Mouse (Mus musculus): ENCODE results near the gene Ago1. TPM values are rescaled to one million over a fixed set of nuclear protein-coding genes. Genes with fewer than 3 reads are reported as not detected.
A peak's percentile ranks its signal among the peaks of the same experiment; 100 is the strongest.

The Ago1 gene
- 14.9 and 16.1 TPM in 2 replicates for polyA plus RNA-seq (2015; fragmentation: Nextera tagmentation; extraction: Ambion mirVana)

GRCm38 (mm10) chr4:126468285-126468901 lies at the start of gene Ago1:
Ago1 (minus strand) TSS chr4:126468583.
- peak; percentile 86 for ATAC-seq

GRCm38 (mm10) chr4:126512308-126513066 lies 44.1 kb upstream of the Ago1 start:
- no peak for ATAC-seq
- Histone ChIP-seq H3K9ac (replicated peaks; ENCODE audit: low read depth, low read length) (no peak overlapping the region), H3K9me3 (ENCODE audit: control insufficient read depth, low read length) (no peaks in the 10 kb centered on the region), H3K4me2 (ENCODE audit: low read length) (no peak overlapping the region), H3K4me1 (replicated peaks; ENCODE audit: control insufficient read depth, insufficient read depth, low read length) (no peaks in the 10 kb centered on the region), H3K4me3 (replicated peaks; ENCODE audit: low read length) (no peak overlapping the region), H3K27me3 (replicated peaks; ENCODE audit: control insufficient read depth, insufficient read depth, low read length) (no peaks in the 10 kb centered on the region), H3K36me3 (ENCODE audit: control insufficient read depth, insufficient read depth) (peaks cover 19% of the 10 kb centered on the region; the same call in 1 of the 2 replicates), H3K27ac (ENCODE audit: low read length) (no peak overlapping the region)
- WGBS, result 90% methylated on average over 6 of the region's 6 CpGs

More at GRCm38 (mm10) chr4:126468285-126468901, at the start of gene Ago1:
- peaks cover 43% of the 10 kb centered on the region for H3K4me1 ChIP-seq (replicated peaks; ENCODE audit: control insufficient read depth, insufficient read depth, low read length)
- H3K4me2 ChIP-seq (ENCODE audit: low read length), result peak within 1 kb of the TSS; percentile 80
- peak within 1 kb of the TSS; percentile 98 for H3K27ac ChIP-seq (ENCODE audit: low read length)
- no peaks in the 10 kb centered on the region for H3K9me3 ChIP-seq (ENCODE audit: control insufficient read depth, low read length)
- WGBS, result under 1% methylated on average over 52 of the region's 55 CpGs
- H3K4me3 ChIP-seq (replicated peaks; ENCODE audit: low read length), result peak within 1 kb of the TSS; percentile 96
- H3K9ac ChIP-seq (replicated peaks; ENCODE audit: low read depth, low read length), result peak within 1 kb of the TSS; percentile 99
- H3K27me3 ChIP-seq (replicated peaks; ENCODE audit: control insufficient read depth, insufficient read depth, low read length), result no peaks in the 10 kb centered on the region
- no peaks in the 10 kb centered on the region for H3K36me3 ChIP-seq (ENCODE audit: control insufficient read depth, insufficient read depth)

- ATAC-seq, result no peak
- Histone ChIP-seq H3K27me3 (replicated peaks; ENCODE audit: control insufficient read depth, insufficient read depth, low read length) (no peaks in the 10 kb centered on the region), H3K27ac (ENCODE audit: low read length) (no peak overlapping the region), H3K9me3 (ENCODE audit: control insufficient read depth, low read length) (no peaks in the 10 kb centered on the region), H3K4me1 (replicated peaks; ENCODE audit: control insufficient read depth, insufficient read depth, low read length) (no peaks in the 10 kb centered on the region), H3K4me3 (replicated peaks; ENCODE audit: low read length) (no peak overlapping the region), H3K4me2 (ENCODE audit: low read length) (no peak overlapping the region), H3K9ac (replicated peaks; ENCODE audit: low read depth, low read length) (no peak overlapping the region), H3K36me3 (ENCODE audit: control insufficient read depth, insufficient read depth) (peaks cover 25% of the 10 kb centered on the region; the same call in 1 of the 2 replicates)
- WGBS, result 85% methylated on average over 5 of the region's 5 CpGs
Observed at GRCm38 (mm10) chr4:126511013-126511412, 42.6 kb upstream of the Ago1 start.

- 98% methylated on average over 2 of the region's 2 CpGs for WGBS
- H3K36me3 ChIP-seq (ENCODE audit: control insufficient read depth, insufficient read depth), result peaks cover 21% of the 10 kb centered on the region; the same call in 1 of the 2 replicates
- no peak for ATAC-seq
- no peaks in the 10 kb centered on the region for H3K4me1 ChIP-seq (replicated peaks; ENCODE audit: control insufficient read depth, insufficient read depth, low read length)
- H3K27ac ChIP-seq (ENCODE audit: low read length), result no peak overlapping the region
- no peaks in the 10 kb centered on the region for H3K27me3 ChIP-seq (replicated peaks; ENCODE audit: control insufficient read depth, insufficient read depth, low read length)
- no peaks in the 10 kb centered on the region for H3K9me3 ChIP-seq (ENCODE audit: control insufficient read depth, low read length)
- no peak overlapping the region for H3K9ac ChIP-seq (replicated peaks; ENCODE audit: low read depth, low read length)
- no peak overlapping the region for H3K4me3 ChIP-seq (replicated peaks; ENCODE audit: low read length)
- no peak overlapping the region for H3K4me2 ChIP-seq (ENCODE audit: low read length)
Observed at GRCm38 (mm10) chr4:126509072-126509471, 40.7 kb upstream of the Ago1 start.

GRCm38 (mm10) chr4:126508110-126508899 lies 39.9 kb upstream of the Ago1 start:
- 73% methylated on average over 14 of the region's 14 CpGs for WGBS
- H3K27ac ChIP-seq (ENCODE audit: low read length), result no peak overlapping the region
- H3K27me3 ChIP-seq (replicated peaks; ENCODE audit: control insufficient read depth, insufficient read depth, low read length), result no peaks in the 10 kb centered on the region
- ATAC-seq, result no peak
- no peaks in the 10 kb centered on the region for H3K9me3 ChIP-seq (ENCODE audit: control insufficient read depth, low read length)
- no peaks in the 10 kb centered on the region for H3K4me1 ChIP-seq (replicated peaks; ENCODE audit: control insufficient read depth, insufficient read depth, low read length)
- H3K4me3 ChIP-seq (replicated peaks; ENCODE audit: low read length), result no peak overlapping the region
- H3K36me3 ChIP-seq (ENCODE audit: control insufficient read depth, insufficient read depth), result peaks cover 21% of the 10 kb centered on the region; the same call in 1 of the 2 replicates
- H3K4me2 ChIP-seq (ENCODE audit: low read length), result no peak overlapping the region
- no peak overlapping the region for H3K9ac ChIP-seq (replicated peaks; ENCODE audit: low read depth, low read length)

- H3K9me3 ChIP-seq (ENCODE audit: control insufficient read depth, low read length), result no peaks in the 10 kb centered on the region
- H3K27me3 ChIP-seq (replicated peaks; ENCODE audit: control insufficient read depth, insufficient read depth, low read length), result no peaks in the 10 kb centered on the region
- H3K36me3 ChIP-seq (ENCODE audit: control insufficient read depth, insufficient read depth), result peaks cover 15% of the 10 kb centered on the region; the same call in 1 of the 2 replicates
- H3K4me3 ChIP-seq (replicated peaks; ENCODE audit: low read length), result no peak overlapping the region
- no peak overlapping the region for H3K27ac ChIP-seq (ENCODE audit: low read length)
- ATAC-seq, result no peak
- H3K9ac ChIP-seq (replicated peaks; ENCODE audit: low read depth, low read length), result no peak overlapping the region
- H3K4me1 ChIP-seq (replicated peaks; ENCODE audit: control insufficient read depth, insufficient read depth, low read length), result no peaks in the 10 kb centered on the region
- WGBS, result 57% methylated on average over 8 of the region's 8 CpGs
- no peak overlapping the region for H3K4me2 ChIP-seq (ENCODE audit: low read length)
Observed at GRCm38 (mm10) chr4:126502977-126503309, 34.6 kb upstream of the Ago1 start.

- Histone ChIP-seq H3K27ac (ENCODE audit: low read length) (no peak overlapping the region), H3K4me1 (replicated peaks; ENCODE audit: control insufficient read depth, insufficient read depth, low read length) (no peaks in the 10 kb centered on the region), H3K4me3 (replicated peaks; ENCODE audit: low read length) (no peak overlapping the region), H3K36me3 (ENCODE audit: control insufficient read depth, insufficient read depth) (peaks cover 15% of the 10 kb centered on the region), H3K4me2 (ENCODE audit: low read length) (no peak overlapping the region), H3K27me3 (replicated peaks; ENCODE audit: control insufficient read depth, insufficient read depth, low read length) (no peaks in the 10 kb centered on the region), H3K9ac (replicated peaks; ENCODE audit: low read depth, low read length) (no peak overlapping the region), H3K9me3 (ENCODE audit: control insufficient read depth, low read length) (no peaks in the 10 kb centered on the region)
- WGBS, result 60% methylated on average over 6 of the region's 6 CpGs
- no peak for ATAC-seq
Observed at GRCm38 (mm10) chr4:126502141-126502976, 34.0 kb upstream of the Ago1 start.

- WGBS, result 89% methylated on average over 1 of the region's 1 CpGs
- H3K4me1 ChIP-seq (replicated peaks; ENCODE audit: control insufficient read depth, insufficient read depth, low read length), result no peaks in the 10 kb centered on the region
- no peak for ATAC-seq
- H3K4me2 ChIP-seq (ENCODE audit: low read length), result no peak overlapping the region
- H3K9me3 ChIP-seq (ENCODE audit: control insufficient read depth, low read length), result no peaks in the 10 kb centered on the region
- peaks cover 19% of the 10 kb centered on the region for H3K36me3 ChIP-seq (ENCODE audit: control insufficient read depth, insufficient read depth)
- no peak overlapping the region for H3K4me3 ChIP-seq (replicated peaks; ENCODE audit: low read length)
- no peaks in the 10 kb centered on the region for H3K27me3 ChIP-seq (replicated peaks; ENCODE audit: control insufficient read depth, insufficient read depth, low read length)
- no peak overlapping the region for H3K9ac ChIP-seq (replicated peaks; ENCODE audit: low read depth, low read length)
- H3K27ac ChIP-seq (ENCODE audit: low read length), result no peak overlapping the region
Observed at GRCm38 (mm10) chr4:126498601-126499000, 30.2 kb upstream of the Ago1 start.
